Mouse (Mus musculus) heart, postnatal 10 days (tissue): ENCODE data around the gene Chkb. TPM values are rescaled to one million over a fixed set of nuclear protein-coding genes. Genes with fewer than 3 reads are reported as not detected.

Experiments
- DNase-seq, 2 experiments: peaks; one replicate each; pipeline ENCODE4 v3.0.0; 2021
- intact Hi-C: fragments of 180-260 bp; cut with DNase I; formaldehyde crosslinking; loops from one replicate; pipeline ENCODE4 v1.15.1; 2025
- total RNA-seq, 2 experiments: library from RNA; stranded (reverse); gene quantifications; 2 replicates each; pipeline ENCODE4 v1.2.3; 2021

Chkb gene
- total RNA-seq: 10 to 100 TPM; 71.8 to 73.9 TPM

DNA sequence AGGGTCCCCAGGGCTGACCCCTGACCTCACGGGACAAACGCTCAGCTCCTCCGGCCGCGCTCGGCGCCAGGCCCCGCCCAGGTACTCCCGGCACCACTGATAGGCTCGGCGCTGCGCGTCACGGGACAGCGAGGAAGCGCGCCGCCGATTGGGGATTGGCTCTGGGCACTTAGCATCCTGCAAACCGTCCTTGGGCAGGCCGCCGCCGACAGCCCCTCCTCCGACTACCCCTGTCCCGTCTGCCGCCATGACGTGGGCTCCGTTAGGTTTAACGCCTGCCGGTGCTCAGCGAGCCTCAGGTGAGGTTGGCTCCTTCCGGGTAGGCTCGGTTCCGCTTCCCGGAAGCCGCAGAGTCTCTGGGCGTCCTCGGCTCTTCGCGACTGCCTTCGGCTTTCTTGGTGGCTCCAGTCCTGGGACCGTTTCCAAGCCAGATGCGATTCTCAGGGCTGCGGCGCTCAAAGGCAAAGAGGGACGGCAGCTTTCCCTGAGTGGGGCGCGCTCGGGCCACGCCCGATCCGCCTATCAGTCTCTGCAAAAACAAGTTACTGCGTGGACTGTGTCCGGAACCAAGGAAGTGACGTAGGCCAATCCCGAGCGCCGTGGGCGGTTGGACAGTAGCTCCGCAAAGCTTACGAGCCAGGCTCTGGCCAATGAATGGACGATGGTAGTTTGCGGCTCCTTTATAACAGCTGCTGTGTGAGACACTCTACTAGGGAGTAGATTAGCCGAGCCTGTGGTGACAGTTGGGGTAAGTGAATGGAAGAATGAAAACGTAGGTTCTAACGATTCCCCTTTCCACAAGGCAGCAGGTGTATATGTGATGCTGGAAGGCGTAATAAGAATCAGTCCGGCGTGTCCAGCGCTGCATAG lies at the start of gene Chkb, which contains the start of the genes C730034F03Rik and Gm44502:
Gene Chkb, minus strand, starts transcription at position 557 of the 870 bp plus-strand sequence.
Gene C730034F03Rik, plus strand, starts transcription at position 238 of the 870 bp plus-strand sequence.
Gene Gm44502, minus strand, starts transcription at position 345 of the 870 bp plus-strand sequence.
- DNase-seq: peak; percentile 95
- intact Hi-C loops: loop anchor here (2.0 to 5.0 kb wide), 2 partner anchors 38 to 51 kb away; partner anchors contain the start of gene Odf3b

GRCm38 (mm10) chr15:89478622-89479021 lies 48.9 kb upstream of the Chkb start:
- intact Hi-C loops: no loop called here
- no peak for DNase-seq

GRCm38 (mm10) chr15:89477806-89478205 lies 48.1 kb upstream of the Chkb start:
- DNase-seq: no peak
- intact Hi-C loops: loop anchor here (1.0 kb wide), 1 partner anchor 20 kb away; no protein-coding TSS in a partner anchor

DNA sequence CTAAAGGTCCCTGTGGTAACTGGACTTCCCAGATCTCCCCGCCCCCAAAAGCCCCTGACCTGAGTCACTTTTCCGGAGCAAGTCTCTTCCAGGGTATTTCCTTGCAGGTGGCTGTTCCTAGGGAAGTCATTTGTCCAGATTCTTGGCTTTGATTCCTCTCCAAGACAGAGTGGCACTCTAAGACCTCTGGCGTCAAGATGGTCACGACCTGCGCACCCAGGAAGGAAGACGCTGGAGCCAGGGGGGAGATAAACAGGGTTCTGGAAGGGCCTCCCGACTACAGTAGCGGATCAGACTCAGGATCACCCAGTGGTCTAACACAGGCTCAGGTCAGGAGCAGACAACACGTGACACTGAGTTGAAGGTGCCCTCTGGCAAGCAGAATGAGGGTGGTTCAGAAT lies 47.4 kb upstream of the Chkb start, which contains the start of gene Arsa:
Gene Arsa, minus strand, starts transcription at position 335 of the 401 bp plus-strand sequence.
- intact Hi-C loops: loop anchor here (1.0 kb wide), 1 partner anchor 21 kb away; no protein-coding TSS in a partner anchor
- peak in 1 of 2 experiments; percentile 41 for DNase-seq

- intact Hi-C loops: no loop called here
- DNase-seq: no peak
These were observed 46.7 kb upstream of the Chkb start for GRCm38 (mm10) chr15:89476475-89476815.

DNA sequence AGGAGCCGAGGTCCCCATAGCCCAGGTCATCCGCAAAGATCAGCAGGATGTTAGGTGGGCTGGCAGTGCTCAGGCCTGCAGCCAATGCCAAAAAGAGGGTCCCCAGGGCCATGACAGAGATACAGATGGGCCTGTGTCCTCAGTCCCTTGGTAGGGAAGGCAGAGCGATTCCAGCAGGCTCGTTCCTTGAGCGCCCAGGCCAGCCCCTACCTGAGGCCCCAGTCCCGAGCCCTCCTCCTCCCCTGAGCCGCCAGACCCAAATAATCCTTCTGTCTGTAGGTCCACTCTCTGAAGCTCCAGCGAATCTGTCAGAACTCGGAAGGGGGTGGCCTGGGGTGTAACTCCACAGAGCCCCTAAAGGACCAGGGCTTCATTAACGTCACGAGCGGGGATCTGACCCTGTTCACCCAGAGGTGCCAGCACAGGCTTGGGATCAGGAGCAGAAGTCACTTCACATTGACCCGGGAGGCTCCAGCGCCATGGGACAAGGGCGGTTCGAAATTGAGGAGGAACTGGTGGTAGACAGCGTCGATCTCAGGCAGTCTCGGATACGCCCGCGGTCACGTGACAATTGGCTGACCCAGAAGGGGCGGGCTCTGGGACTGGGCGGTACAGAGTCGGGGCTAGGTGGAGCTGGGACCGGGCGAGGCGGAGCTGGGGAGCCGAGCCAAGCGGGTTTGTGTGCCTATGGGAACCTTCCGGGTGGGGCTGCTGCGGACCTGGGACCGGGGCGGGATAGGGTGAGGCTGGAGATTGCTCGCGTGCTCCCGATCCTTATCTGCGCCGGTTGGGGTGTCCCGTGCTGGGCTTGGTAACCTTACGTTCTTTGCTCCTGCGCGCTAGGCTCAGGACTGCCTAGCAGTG lies 46.1 kb upstream of the Chkb start:
- DNase-seq: peak; percentile 95 to 96
- intact Hi-C loops: no loop called here

GRCm38 (mm10) chr15:89475293-89475600 lies 45.5 kb upstream of the Chkb start:
- intact Hi-C loops: no loop called here
- peak in 1 of 2 experiments; percentile 11 for DNase-seq

DNA sequence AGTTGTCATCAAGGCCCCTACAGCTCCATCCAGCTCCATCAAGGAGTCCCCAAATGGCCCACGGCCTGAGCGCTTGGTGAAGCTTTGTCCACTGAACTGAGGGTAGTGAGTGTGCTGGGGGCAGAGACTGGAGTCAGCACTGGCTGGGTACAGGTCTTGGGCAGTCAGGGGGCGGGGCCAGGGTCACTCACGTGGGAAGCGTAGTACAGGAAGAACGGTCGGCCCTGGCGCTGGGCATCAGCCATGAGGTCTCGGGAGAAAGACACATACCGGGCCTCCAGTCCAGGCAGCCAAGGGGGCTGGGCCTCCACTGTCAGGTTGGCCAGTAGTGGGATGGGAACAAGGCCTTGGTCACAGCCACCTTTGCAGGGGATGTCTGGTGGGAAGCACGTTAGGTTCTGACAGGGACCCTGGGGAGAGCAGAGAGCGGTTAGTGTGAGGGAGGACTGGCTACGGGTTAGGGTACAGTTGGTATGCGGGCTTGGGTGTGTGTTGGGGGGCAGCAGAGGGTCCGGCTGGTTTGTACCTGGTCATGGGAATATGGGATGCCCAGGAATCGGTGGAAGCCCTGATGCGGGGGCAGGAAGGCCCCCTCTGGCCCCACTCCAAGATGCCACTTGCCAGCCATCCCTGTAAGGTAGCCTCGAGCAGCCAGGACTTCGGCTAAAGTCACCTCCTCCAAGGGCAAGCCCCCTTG lies 45.0 kb upstream of the Chkb start:
- intact Hi-C loops: no loop called here
- DNase-seq: peak in 1 of 2 experiments; percentile 9

- no peak for DNase-seq
- intact Hi-C loops: no loop called here
These were observed 44.2 kb upstream of the Chkb start for GRCm38 (mm10) chr15:89473921-89474320.

DNA sequence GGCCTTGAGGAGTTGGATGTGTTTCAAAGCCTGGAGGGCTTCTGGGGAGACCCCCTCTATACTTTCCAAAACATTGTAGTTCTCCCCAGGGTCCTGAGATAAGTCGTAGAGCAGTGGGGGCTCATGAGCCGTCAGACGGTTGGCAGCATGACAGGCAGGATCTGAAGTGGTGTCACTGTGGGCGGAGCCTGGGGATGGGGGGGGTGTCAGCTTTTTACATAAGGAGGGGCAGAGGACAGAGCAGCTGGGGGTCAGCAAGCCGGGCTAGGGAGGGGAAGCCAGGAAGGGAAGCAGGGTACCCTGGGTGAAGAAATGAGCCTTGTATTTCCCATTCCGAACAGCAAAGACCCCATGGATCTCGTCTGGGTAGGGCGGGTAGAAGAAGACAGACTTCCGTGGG lies 43.7 kb upstream of the Chkb start:
- DNase-seq: no peak
- intact Hi-C loops: no loop called here

- intact Hi-C loops: no loop called here
- DNase-seq: no peak
These were observed 41.8 kb upstream of the Chkb start for GRCm38 (mm10) chr15:89471476-89471875.

GRCm38 (mm10) chr15:89468577-89468976 lies 38.9 kb upstream of the Chkb start:
- intact Hi-C loops: loop anchor here (5.0 kb wide), 2 partner anchors 36 to 96 kb away; partner anchors contain the start of gene Sco2
- peak in 1 of 2 experiments; percentile 27 for DNase-seq

DNA sequence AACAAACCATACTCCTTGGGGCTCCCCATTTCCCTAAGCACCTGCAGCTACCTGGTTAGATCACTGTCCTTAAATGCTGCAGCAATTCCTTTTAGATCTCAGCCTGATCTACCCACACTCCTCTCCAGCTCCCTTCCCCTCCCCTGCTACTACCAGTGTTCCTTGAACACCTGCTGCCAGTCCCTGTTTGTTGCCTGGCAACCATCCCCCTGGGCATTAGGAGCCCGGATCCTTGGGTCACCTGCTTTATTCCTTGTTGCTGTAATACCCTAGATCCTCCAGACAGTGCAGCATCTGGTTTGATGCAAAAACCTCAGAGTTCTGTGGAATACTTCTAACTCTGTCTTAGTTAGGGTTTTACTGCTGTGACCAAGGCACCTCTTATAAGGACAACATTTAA lies 35.3 kb upstream of the Chkb start:
- DNase-seq: no peak
- intact Hi-C loops: loop anchor here (5.0 kb wide), 2 partner anchors 33 to 93 kb away; partner anchors contain the start of gene Sco2

DNA sequence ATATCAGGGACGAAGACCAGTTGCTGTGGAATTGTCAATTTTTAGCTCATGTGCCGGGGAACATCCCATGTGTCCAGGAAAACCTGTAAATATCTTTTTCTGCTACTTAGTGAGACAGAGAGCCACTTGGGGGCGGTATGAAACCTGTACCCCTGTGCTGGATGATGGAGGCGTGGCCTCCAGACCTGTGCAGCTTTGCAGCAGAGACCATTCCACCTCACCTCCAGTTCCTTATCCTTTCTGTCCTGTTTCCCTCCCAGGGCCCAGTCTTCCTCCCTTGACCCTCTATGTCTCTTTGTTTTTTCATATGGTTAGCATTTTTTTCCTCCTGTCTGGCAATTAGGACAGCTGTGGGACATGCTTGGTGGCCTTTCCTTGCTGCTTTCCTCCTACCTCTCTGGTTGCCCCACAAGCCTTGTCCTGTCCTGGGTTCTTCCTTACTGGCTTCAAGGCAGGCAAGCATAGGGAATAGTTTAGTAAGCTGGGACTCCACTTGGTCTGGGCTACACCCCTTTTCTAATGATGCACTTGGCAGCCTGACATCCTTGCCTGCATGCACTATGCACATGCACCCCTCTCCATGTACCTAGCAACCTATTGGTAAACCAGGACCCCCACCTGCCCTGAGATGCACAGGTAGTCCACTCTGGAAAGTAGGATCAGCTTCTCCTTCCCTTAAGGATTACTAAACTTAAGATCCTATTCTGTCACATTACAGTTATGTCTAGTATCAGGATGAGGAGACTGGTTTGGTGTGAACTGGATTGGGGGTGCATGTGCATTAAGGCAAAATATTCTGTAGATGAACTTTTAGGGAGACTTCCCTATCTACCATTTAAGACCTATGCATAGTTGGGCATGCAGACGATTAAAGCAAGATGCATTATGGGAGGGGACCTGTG lies 33.9 kb upstream of the Chkb start:
- intact Hi-C loops: loop anchor here (1.0 kb wide), 1 partner anchor 67 kb away; no protein-coding TSS in a partner anchor
- no peak for DNase-seq

GRCm38 (mm10) chr15:89462176-89462575 lies 32.5 kb upstream of the Chkb start:
- no peak for DNase-seq
- intact Hi-C loops: no loop called here

DNA sequence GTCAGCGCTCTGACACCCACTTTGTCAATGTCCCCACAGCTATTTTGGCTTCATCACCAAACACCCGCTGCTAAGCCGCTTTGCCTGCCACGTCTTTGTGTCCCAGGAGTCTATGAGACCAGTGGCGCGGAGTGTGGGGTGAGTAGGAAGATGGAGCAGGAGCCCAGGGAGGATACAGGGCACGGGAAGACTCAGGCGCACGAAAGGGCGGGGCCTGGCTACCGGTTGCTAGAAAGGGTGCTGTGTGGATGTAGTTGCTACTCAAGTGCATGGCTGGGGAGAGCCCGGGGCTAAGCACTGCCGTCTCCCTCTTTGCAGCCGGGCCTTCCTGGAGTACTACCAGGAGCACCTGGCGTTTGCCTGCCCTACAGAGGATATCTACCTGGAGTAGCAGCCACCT lies 31.6 kb upstream of the Chkb start:
- no peak for DNase-seq
- intact Hi-C loops: no loop called here

- DNase-seq: no peak
- intact Hi-C loops: no loop called here
These were observed 30.6 kb upstream of the Chkb start for GRCm38 (mm10) chr15:89460298-89460697.

DNA sequence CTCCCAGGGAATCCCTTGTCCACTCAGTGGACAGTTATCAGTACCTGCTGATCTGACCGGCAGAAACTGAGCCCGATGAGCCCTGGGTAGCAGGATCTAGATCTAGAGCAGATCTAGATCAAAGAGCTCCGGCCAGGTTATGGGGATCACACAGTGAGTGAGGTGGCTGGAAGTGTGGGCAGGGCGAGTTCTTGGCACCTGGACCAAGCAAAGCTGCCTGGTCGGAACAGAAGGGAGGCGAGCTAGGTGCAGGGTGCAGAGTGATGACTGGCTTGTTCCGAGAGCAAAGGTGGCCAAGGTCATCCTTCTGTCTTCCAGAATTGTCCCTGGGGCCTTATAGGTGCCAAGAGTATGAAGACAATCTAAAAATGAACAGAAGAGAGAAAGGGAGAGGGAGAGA lies 30.1 kb upstream of the Chkb start:
- intact Hi-C loops: no loop called here
- no peak for DNase-seq

- DNase-seq: no peak
- intact Hi-C loops: no loop called here
These were observed 29.2 kb upstream of the Chkb start for GRCm38 (mm10) chr15:89458942-89459341.
